Mouse (Mus musculus) embryo, embryonic 9.5 days (tissue): ENCODE data around the gene Dexi.
A peak's percentile ranks its signal among the peaks of the same experiment; 100 is the strongest.

Experiments used
- DNase-seq: peaks from one replicate; pipeline ENCODE4 v3.0.0-alpha.2; 2017; ENCODE audit errors: extremely low spot score

Gene Dexi

GRCm38 (mm10) chr16:10540763-10541597 lies 1.9 kb downstream of the Dexi start:
- DNase-seq = no peak

GRCm38 (mm10) chr16:10536961-10537360 lies 5.9 kb downstream of the Dexi start:
- no peak for DNase-seq

GRCm38 (mm10) chr16:10536323-10536722 lies 6.5 kb downstream of the Dexi start:
- no peak for DNase-seq

- no peak for DNase-seq
Observed at GRCm38 (mm10) chr16:10534567-10534966, 8.3 kb downstream of the Dexi start.

GRCm38 (mm10) chr16:10533781-10534180 lies 9.1 kb downstream of the Dexi start:
- DNase-seq = no peak

GRCm38 (mm10) chr16:10530179-10530578 lies 12.7 kb downstream of the Dexi start:
- no peak for DNase-seq

- no peak for DNase-seq
Observed at GRCm38 (mm10) chr16:10528382-10528781, 14.5 kb downstream of the Dexi start.

GRCm38 (mm10) chr16:10527046-10527644 lies 15.7 kb downstream of the Dexi start:
- no peak for DNase-seq

- no peak for DNase-seq
Observed at GRCm38 (mm10) chr16:10525610-10525980, 17.3 kb downstream of the Dexi start.

GRCm38 (mm10) chr16:10524866-10525609 lies 17.8 kb downstream of the Dexi start:
- DNase-seq = no peak

- no peak for DNase-seq
Observed at GRCm38 (mm10) chr16:10523650-10524049, 19.2 kb downstream of the Dexi start.

GRCm38 (mm10) chr16:10522811-10523210 lies 20.0 kb downstream of the Dexi start:
- peak; percentile 59 for DNase-seq

GRCm38 (mm10) chr16:10520908-10521614 lies 21.8 kb downstream of the Dexi start:
- DNase-seq = peak; percentile 80

GRCm38 (mm10) chr16:10518030-10518429 lies 24.8 kb downstream of the Dexi start:
- DNase-seq = no peak

- DNase-seq = no peak
Observed at GRCm38 (mm10) chr16:10515953-10516572, 26.8 kb downstream of the Dexi start.

GRCm38 (mm10) chr16:10511134-10511520 lies 31.7 kb downstream of the Dexi start:
- DNase-seq = no peak

- no peak for DNase-seq
Observed at GRCm38 (mm10) chr16:10510477-10511133, 32.2 kb downstream of the Dexi start.

GRCm38 (mm10) chr16:10508691-10509090 lies 34.2 kb downstream of the Dexi start:
- DNase-seq = no peak

- no peak for DNase-seq
Observed at GRCm38 (mm10) chr16:10507445-10507844, 35.4 kb downstream of the Dexi start.

- no peak for DNase-seq
Observed at GRCm38 (mm10) chr16:10503058-10503457, 39.8 kb downstream of the Dexi start.

GRCm38 (mm10) chr16:10501865-10502264 lies 41.0 kb downstream of the Dexi start:
- peak; percentile 76 for DNase-seq
